Mouse (Mus musculus): ENCODE results near the gene Ppp1r14c. TPM values are rescaled to one million over a fixed set of nuclear protein-coding genes. Genes with fewer than 3 reads are reported as not detected.

The Ppp1r14c gene
- not detected for polyA plus RNA-seq (2017; shearing (Covaris generic))

GRCm38 (mm10) chr10:3366036-3366869, at the start of gene Ppp1r14c:
Gene Ppp1r14c (plus strand): TSS chr10:3366057.

Other genes starting within 250 kb of the Ppp1r14c start
- not detected for gene H60c, start 98.3 kb upstream of the Ppp1r14c start, polyA plus RNA-seq (2017; shearing (Covaris generic))
- gene Iyd, start 174.2 kb downstream of the Ppp1r14c start, polyA plus RNA-seq (2017; shearing (Covaris generic)) = not detected

Data from activated CD4-positive, CD25-positive, alpha-beta regulatory T cell, adult 9 weeks (primary cell).